Mouse (Mus musculus): ENCODE data around the gene Hhatl.

Gene Hhatl

GRCm38 (mm10) chr9:121759091-121760081 lies 32.9 kb downstream of the Hhatl start, which contains the start of gene Zfp651:
TSS of gene Zfp651 (plus strand) at chr9:121759330.
- DNase-seq (ENCODE audit: low spot score in 2 of 2), result no peak

DNA sequence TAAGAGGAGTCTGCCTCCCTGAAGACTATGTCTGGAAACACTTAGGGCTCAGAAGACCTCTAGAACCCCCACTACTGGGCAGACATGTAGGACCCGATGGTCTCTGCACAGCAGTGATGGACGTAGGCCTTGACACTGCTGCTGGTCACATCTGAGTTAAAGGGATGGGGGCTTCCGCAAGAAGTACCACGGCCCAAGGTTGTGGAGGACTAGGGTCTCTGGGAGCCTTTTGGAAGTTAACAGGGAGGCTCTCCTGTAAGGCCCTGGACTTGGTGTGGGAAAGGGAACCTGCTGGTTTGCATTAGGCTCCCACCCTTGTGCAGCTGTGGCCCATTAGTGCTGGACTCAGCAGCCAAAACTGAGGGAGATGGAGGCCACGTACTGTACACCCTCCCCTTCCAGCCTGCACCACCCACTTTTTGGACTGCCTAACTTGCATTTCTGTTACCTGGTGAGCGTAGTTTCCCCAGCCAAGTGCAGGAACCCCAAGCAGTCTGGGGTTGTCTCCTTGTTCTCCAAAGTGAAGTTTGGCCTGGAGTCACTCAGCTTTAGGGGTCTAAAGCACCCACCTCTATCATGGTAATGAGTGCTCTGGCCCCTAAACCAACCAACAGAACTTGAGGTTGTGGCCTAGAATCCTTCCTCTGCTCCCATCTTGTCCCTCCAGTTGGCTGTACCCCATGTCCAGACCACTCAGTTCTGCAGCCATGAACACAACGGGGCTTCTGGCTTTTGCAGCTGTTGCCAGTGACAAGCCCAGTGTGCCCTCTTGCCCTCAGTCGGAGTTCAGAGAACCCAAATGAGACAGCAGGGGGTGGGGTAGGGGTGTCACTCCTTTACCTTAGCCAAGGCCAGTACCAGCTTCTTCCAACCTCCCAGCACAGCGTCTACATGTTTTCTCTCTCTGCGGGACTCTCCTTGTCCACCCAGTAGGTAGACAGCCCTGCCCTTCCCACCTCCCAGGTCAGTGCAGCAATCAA lies 34.2 kb downstream of the Hhatl start:
- DNase-seq (ENCODE audit: low spot score in 2 of 2), result no peak

GRCm38 (mm10) chr9:121757432-121757831 lies 34.9 kb downstream of the Hhatl start:
- DNase-seq (ENCODE audit: low spot score in 2 of 2), result no peak

- DNase-seq (ENCODE audit: low spot score in 2 of 2), result no peak
Measured at GRCm38 (mm10) chr9:121756785-121757184, 35.5 kb downstream of the Hhatl start.

- DNase-seq (ENCODE audit: low spot score in 2 of 2), result no peak
Measured at GRCm38 (mm10) chr9:121754624-121755023, 37.7 kb downstream of the Hhatl start.

GRCm38 (mm10) chr9:121752774-121753173 lies 39.5 kb downstream of the Hhatl start:
- no peak for DNase-seq (ENCODE audit: low spot score in 2 of 2)

DNA sequence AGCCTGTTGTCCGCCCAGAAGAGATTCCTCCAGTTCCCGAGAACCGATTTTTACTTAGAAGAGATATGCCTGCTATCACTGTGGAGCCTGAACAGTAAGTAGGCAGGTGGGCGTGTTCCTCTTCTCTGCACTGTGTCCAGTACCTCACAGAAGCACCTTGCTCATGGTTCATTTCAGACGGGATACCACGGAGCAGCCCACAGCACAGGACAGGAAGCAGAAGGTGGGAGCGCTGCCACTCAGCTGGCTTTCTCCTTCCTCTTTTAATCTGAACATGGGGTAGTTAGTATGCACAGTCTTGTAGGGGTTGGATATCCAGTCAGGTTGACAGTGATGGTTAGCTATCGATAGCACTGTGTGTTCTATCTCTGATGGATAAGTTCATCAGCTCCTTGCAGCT lies 48.3 kb downstream of the Hhatl start:
- no peak for DNase-seq (ENCODE audit: low spot score in 2 of 2)

DNA sequence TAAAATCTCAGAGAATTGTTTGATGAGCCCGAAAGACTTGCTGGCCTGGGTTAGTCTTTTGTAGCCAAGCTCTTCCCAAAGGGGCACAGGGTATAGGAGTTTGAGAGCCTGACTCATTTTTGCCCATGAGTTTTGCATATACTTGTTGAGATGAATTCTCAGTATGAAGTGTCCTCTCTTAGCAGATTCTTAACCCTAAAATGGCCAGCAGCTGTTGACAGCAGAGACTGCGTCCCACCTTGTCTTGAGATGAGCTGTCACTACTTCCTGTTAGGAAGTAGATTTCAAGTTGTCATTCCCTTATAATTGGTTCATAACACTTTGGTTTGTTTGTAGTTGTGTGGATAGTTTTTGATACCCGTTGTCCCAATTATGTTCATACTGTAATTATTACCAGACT lies 51.1 kb downstream of the Hhatl start:
- no peak for DNase-seq (ENCODE audit: low spot score in 2 of 2)

GRCm38 (mm10) chr9:121740490-121740889 lies 51.8 kb downstream of the Hhatl start:
- no peak for DNase-seq (ENCODE audit: low spot score in 2 of 2)

All from spleen, postnatal 10 days (tissue).